Mouse (Mus musculus): ENCODE results near the gene Trim80.

DNA sequence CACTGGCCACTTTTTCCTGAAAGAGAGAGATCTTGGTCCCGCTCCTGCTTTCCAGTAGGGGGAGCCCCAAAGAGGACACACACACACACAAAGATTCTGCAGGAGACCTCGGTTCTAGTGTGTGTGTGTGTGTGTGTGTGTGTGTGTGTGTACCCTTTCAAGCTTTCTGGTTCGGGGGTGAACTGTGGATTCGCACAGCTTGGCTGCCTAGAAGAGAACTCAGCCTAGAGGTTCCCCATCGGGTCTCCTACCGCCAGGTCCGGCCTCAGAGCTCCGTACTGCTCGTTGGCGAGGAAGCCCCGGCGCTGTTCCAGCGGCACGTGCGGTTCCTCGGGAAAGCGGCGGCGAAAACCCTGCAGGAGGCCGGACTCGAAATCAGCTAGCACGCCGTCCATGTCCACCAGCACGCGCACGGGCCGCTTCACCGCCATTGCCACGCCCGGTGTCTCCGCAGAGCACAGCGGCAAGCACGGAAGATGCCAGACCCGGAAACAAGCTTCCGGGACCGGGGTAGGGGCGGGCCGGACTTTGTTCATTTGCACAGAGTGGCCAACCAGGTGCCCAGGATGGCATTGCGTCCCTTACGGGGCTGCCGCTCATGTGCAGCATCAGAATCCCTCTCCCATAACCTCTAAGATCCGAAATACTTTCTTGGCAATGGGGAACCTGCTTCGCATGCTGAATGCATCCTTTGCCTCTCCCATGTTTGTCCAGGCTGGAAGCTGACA lies 51.2 kb downstream of the Trim80 start, which contains the start of gene Nt5c:
- TF ChIP-seq CTCF (conservative IDR thresholded peaks at IDR 0.05; ENCODE audit: insufficient read depth, insufficient read length, low read depth, low read length) (peak; percentile 73), POLR2A (IDR thresholded peaks at IDR 0.05; ENCODE audit: low read depth, low read length) (peak; percentile 21)
